Mouse (Mus musculus) heart, embryonic 10.5 days (tissue): Measurements from ENCODE around the gene Akap5. TPM values are rescaled to one million over a fixed set of nuclear protein-coding genes. Genes with fewer than 3 reads are reported as not detected.

Experiments
- DNase-seq: peaks from one replicate; pipeline ENCODE4 v3.0.0-alpha.2; 2017; ENCODE audit warnings: low spot score
- H3K27ac ChIP-seq: fragments of 300-500 bp; sonication (generic); 2 replicates; pipeline ENCODE4 v1.5.1; 2016; ENCODE audit warnings: mild to moderate bottlenecking
- H3K27me3 ChIP-seq: fragments of 300-500 bp; sonication (generic); 2 replicates; pipeline ENCODE4 v1.6.1; 2016; ENCODE audit warnings: mild to moderate bottlenecking; ENCODE audit not compliant: poor library complexity, insufficient read depth, severe bottlenecking
- H3K36me3 ChIP-seq: fragments of 300-500 bp; sonication (generic); 2 replicates; pipeline ENCODE4 v1.6.1; 2016; ENCODE audit warnings: mild to moderate bottlenecking, moderate library complexity
- H3K4me1 ChIP-seq: fragments of 300-500 bp; sonication (generic); 2 replicates; pipeline ENCODE4 v1.6.1; 2016; ENCODE audit warnings: mild to moderate bottlenecking
- H3K4me3 ChIP-seq: fragments of 300-500 bp; sonication (generic); 2 replicates; pipeline ENCODE4 v1.5.1; 2016; ENCODE audit warnings: mild to moderate bottlenecking, moderate library complexity
- H3K9me3 ChIP-seq: fragments of 300-500 bp; sonication (generic); 2 replicates; pipeline ENCODE4 v1.6.1; 2016; ENCODE audit warnings: mild to moderate bottlenecking, moderate library complexity
- WGBS: fragments of 180-500 bp; shearing (Covaris S2); methylation state at CpG from one replicate; pipeline ENCODE4 v1.1.7; 2016; 5-methylcytosine and 5-hydroxymethylcytosine counted together
- polyA plus RNA-seq: library from polyadenylated mRNA; unstranded; fragments of >200 nt; fragmentation: Nextera tagmentation; extraction: Ambion mirVana; gene quantifications from 2 replicates; pipeline ENCODE4 v1.2.1, GENCODE M21; 2016

Akap5 gene
- polyA plus RNA-seq, 1 experiment from 2014 or later = 9.5 TPM

GRCm38 (mm10) chr12:76366276-76366675 is 41.6 kb downstream of the Akap5 start:
- 80% methylated on average over 3 of the region's 3 CpGs for WGBS
- Histone ChIP-seq H3K4me1 (peaks cover 50% of the 10 kb centered on the region), H3K9me3 (no peaks in the 10 kb centered on the region), H3K36me3 (0 out of 2 replicates have a peak, but pooled peaks cover 4% of the 10 kb centered on the region), H3K4me3 (no peak overlapping the region), H3K27me3 (no peaks in the 10 kb centered on the region), H3K27ac (0 out of 2 replicates have a peak overlapping the region, but pooled peaks have one; percentile 16)
- DNase-seq = no peak

- Histone ChIP-seq H3K9me3 (no peaks in the 10 kb centered on the region), H3K4me3 (peak overlapping the region; percentile 98), H3K36me3 (no peaks in the 10 kb centered on the region), H3K4me1 (peaks cover 48% of the 10 kb centered on the region), H3K27ac (peak overlapping the region; percentile 100), H3K27me3 (no peaks in the 10 kb centered on the region)
- WGBS = 23% methylated on average over 14 of the region's 14 CpGs
- DNase-seq = no peak
Measured at GRCm38 (mm10) chr12:76367096-76367995, 42.7 kb downstream of the Akap5 start.

- Histone ChIP-seq H3K36me3 (no peaks in the 10 kb centered on the region), H3K9me3 (no peaks in the 10 kb centered on the region), H3K4me1 (peaks cover 51% of the 10 kb centered on the region), H3K27me3 (no peaks in the 10 kb centered on the region), H3K4me3 (peak overlapping the region; percentile 98), H3K27ac (peak overlapping the region; percentile 100)
- no peak for DNase-seq
- WGBS = 8% methylated on average over 9 of the region's 9 CpGs
Measured at GRCm38 (mm10) chr12:76368201-76368789, 43.6 kb downstream of the Akap5 start.

- H3K4me3 ChIP-seq = peak overlapping the region; percentile 98
- H3K36me3 ChIP-seq = no peaks in the 10 kb centered on the region
- no peaks in the 10 kb centered on the region for H3K27me3 ChIP-seq
- H3K9me3 ChIP-seq = no peaks in the 10 kb centered on the region
- H3K4me1 ChIP-seq = peaks cover 51% of the 10 kb centered on the region
- peak overlapping the region; percentile 100 for H3K27ac ChIP-seq
- DNase-seq = peak; percentile 84
- WGBS = under 1% methylated on average over 26 of the region's 26 CpGs
Measured at GRCm38 (mm10) chr12:76368790-76369205, 44.1 kb downstream of the Akap5 start.

- H3K27me3 ChIP-seq = no peaks in the 10 kb centered on the region
- H3K9me3 ChIP-seq = no peaks in the 10 kb centered on the region
- WGBS = under 1% methylated on average over 92 of the region's 96 CpGs
- H3K4me1 ChIP-seq = peaks cover 57% of the 10 kb centered on the region
- peak within 1 kb of the TSS; percentile 98 for H3K4me3 ChIP-seq
- H3K27ac ChIP-seq = peak within 1 kb of the TSS; percentile 100
- DNase-seq = peak; percentile 90
- H3K36me3 ChIP-seq = no peaks in the 10 kb centered on the region
Measured at GRCm38 (mm10) chr12:76369206-76369977, 44.7 kb downstream of the Akap5 start, which contains the start of gene Zbtb25. Gene Zbtb25, minus strand, starts transcription at chr12:76369602.

GRCm38 (mm10) chr12:76369978-76370830 is 45.5 kb downstream of the Akap5 start, which contains the start of gene Zbtb1:
Gene Zbtb1, plus strand, starts transcription at chr12:76370266.
- Histone ChIP-seq H3K27ac (peak within 1 kb of the TSS; percentile 100), H3K9me3 (no peaks in the 10 kb centered on the region), H3K4me1 (peaks cover 65% of the 10 kb centered on the region), H3K27me3 (no peaks in the 10 kb centered on the region), H3K36me3 (no peaks in the 10 kb centered on the region), H3K4me3 (peak within 1 kb of the TSS; percentile 98)
- DNase-seq = peak; percentile 93
- WGBS = under 1% methylated on average over 90 of the region's 99 CpGs

- WGBS = under 1% methylated on average over 56 of the region's 63 CpGs
Measured at GRCm38 (mm10) chr12:76370831-76371571, 46.3 kb downstream of the Akap5 start.

GRCm38 (mm10) chr12:76372046-76372445 is 47.4 kb downstream of the Akap5 start:
- Histone ChIP-seq H3K27ac (peak overlapping the region; percentile 100), H3K9me3 (no peaks in the 10 kb centered on the region), H3K36me3 (no peaks in the 10 kb centered on the region), H3K4me3 (peak overlapping the region; percentile 98), H3K27me3 (no peaks in the 10 kb centered on the region), H3K4me1 (peaks cover 67% of the 10 kb centered on the region)
- WGBS = 42% methylated on average over 7 of the region's 7 CpGs
- DNase-seq = no peak

More at GRCm38 (mm10) chr12:76370831-76371571, 46.3 kb downstream of the Akap5 start:
- Histone ChIP-seq H3K4me1 (peaks cover 68% of the 10 kb centered on the region), H3K4me3 (peak overlapping the region; percentile 98), H3K36me3 (no peaks in the 10 kb centered on the region), H3K27ac (peak overlapping the region; percentile 100), H3K9me3 (no peaks in the 10 kb centered on the region), H3K27me3 (no peaks in the 10 kb centered on the region)
- peak; percentile 93 for DNase-seq

GRCm38 (mm10) chr12:76372881-76373818 is 48.5 kb downstream of the Akap5 start:
- Histone ChIP-seq H3K36me3 (no peaks in the 10 kb centered on the region), H3K4me1 (peaks cover 67% of the 10 kb centered on the region), H3K9me3 (no peaks in the 10 kb centered on the region), H3K27ac (peak overlapping the region; percentile 100), H3K27me3 (no peaks in the 10 kb centered on the region), H3K4me3 (peak overlapping the region; percentile 98; the same call in 1 of the 2 replicates)
- DNase-seq = no peak
- WGBS = 75% methylated on average over 6 of the region's 7 CpGs

GRCm38 (mm10) chr12:76373991-76374390 is 49.3 kb downstream of the Akap5 start:
- DNase-seq = no peak
- Histone ChIP-seq H3K27me3 (no peaks in the 10 kb centered on the region), H3K27ac (peak overlapping the region; percentile 78), H3K4me3 (peak overlapping the region; percentile 15; the same call in 1 of the 2 replicates), H3K9me3 (no peaks in the 10 kb centered on the region), H3K4me1 (peaks cover 67% of the 10 kb centered on the region), H3K36me3 (no peaks in the 10 kb centered on the region)
- 59% methylated on average over 6 of the region's 6 CpGs for WGBS
